Mouse (Mus musculus) adrenal gland, adult 2 months (tissue): Measurements from ENCODE around the gene Rnf216. TPM values are rescaled to one million over a fixed set of nuclear protein-coding genes. Genes with fewer than 3 reads are reported as not detected.

ENCODE experiments used
- DNase-seq: peaks from one replicate; pipeline ENCODE4 v3.0.0; 2021
- microRNA-seq, 2 experiments: library from miRNA; unstranded; fragments of <30 nt; microRNA quantifications; one replicate each; pipeline ENCODE4 v1.2.0; 2021
- polyA plus RNA-seq: library from polyadenylated mRNA; depleted of rRNA; stranded (reverse); fragments of >200 nt; gene quantifications from 2 replicates; pipeline ENCODE4 v1.2.3, GENCODE M21; 2012; rRNA removed
- total RNA-seq, 2 experiments: library from RNA; stranded (reverse); gene quantifications; 2 replicates each; pipeline ENCODE4 v1.2.3; 2021

The Rnf216 gene
- total and polyA plus RNA-seq, 3 experiments = 37.5 to 50.4 (median 47.6) TPM

DNA sequence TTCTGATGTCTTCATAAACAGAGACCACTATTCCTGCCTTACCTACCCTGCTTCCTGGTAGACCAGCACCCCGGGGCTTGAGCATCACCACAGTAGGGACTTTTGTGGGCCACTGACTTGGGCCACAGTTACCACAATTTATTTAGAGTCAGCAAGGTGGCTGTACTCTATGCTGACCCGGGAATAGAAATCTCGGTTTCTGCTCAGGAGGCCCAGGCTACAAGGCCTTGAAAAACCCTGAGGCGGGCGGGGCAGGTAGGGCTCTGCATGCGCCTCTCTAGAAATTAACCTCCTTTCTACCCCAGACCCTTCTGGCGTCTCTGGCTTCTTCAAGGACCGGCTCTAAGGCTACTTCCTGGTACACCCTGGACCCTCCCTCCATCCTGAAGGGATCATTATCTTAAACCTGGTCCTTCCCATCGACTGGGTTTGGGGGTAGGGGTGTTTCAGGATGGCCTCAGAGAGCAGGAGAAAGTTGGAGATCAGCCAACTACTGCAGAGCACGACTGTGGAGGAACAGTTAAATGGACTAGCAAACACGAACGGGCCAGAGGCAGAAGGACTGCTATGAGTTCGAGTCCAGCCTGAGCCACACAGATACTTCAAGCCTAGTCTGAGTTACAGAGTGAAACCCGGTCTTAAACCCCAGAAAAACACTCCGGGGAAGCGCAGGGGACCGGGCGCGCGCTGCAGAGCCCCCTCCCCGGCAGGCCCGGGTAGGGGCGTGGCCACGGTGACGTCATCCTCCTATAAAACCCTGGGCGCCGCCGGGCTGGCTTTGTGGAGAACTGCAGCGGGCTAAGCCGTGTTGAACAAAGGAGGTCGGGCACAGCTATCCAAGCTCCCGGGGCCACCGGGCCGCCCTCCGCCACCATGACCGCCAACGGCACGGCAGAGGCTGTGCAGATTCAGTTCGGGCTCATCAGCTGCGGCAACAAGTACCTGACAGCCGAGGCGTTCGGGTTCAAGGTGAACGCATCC, 152.9 kb downstream of the Rnf216 start, which contains the start of gene Fscn1:
Fscn1 (plus strand) TSS at position 768 of the 981 bp plus-strand sequence.
- DNase-seq = peak; percentile 86

DNA sequence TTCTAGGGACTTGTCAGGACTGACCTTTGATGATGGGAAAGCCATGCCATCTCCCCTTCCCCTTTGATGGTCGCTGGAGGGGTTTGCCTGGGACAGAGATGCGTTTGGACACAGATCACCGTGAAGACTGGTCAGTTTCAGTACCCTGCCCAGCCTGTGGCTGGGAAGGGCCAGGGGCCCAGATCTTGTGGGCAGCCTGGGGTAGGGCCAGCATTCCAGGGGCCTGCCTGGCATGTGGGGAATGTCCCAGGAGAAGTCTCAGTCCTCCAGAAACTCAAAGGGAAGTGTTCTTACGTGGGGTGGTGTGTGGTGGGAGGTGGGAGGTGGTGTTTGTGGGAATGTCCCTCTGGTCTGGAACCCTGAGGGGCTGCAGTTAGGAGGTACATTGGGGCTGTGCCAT, 153.6 kb downstream of the Rnf216 start:
- DNase-seq = no peak

DNA sequence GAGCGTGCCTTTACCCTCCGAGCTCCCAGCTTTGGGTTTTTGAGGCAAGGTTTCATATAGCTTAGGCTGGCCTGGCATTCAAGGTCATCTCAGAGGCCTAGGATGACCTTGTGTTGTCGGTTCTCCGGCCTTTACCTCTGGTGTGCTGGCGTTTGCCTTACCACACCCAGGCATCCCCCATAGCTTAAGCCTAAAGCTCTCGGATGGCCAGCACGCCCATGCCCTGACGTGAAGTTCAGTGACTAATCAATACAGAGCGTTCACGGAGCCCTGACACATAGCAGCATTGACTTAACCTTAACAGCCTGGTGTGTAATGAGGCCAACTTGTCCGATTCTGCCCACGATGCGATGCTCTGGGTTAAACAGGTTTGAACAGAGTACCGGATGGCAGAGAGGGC, 154.3 kb downstream of the Rnf216 start:
- DNase-seq = no peak

DNA sequence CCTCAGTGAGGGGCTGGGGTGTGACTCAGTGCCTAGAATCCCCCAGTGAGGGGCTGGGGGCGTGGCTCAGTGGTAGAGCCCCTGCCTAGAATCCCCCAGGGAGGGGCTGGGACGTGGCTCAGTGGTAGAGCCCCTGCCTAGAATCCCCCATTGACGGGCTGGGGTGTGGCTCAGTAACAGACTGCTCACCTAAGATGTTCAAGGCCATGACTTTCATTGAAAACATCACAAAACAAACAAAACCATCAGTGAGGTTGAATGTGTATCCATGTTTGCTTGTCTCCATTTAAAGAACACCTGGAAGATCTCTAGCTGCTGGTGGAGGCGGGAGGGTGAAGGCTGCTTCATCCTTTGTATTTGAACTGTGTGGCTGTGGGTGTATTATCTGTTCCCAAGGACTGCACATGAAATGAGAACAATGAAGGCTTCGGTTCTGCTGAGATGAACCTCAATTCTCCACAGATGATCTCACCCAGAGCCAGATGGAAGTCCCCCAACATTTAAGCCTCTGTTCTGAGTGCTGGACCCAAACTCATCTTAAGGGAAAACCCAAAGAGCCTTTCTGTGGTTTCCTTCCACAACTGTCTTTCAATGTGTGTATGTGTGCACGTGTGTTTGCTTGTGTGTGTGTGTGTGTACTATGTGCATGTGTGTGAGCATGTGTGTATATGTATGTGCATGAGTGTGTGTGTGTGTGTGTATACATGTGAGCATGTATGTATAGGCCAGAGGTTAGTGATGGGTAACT, 155.7 kb downstream of the Rnf216 start:
- no peak for DNase-seq

DNA sequence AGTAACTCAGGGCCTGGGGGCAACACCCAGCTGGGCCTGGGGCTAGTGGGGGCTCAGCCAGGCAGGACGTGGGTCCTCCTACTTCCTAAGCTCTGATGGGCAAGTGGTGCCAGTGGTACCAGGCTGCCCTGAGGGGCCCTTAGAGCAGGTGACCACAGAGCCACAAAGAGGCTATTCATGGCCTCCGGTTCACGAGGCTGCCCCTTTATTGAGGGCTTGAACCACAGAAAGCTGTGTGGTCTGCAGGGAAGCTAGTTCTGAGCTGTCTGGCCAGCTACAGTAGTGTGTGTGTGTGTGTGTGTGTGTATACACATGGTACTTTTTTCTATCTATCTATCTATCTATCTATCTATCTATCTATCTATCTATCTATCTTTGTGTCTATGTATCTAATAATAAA, 159.2 kb downstream of the Rnf216 start:
- DNase-seq = no peak

DNA sequence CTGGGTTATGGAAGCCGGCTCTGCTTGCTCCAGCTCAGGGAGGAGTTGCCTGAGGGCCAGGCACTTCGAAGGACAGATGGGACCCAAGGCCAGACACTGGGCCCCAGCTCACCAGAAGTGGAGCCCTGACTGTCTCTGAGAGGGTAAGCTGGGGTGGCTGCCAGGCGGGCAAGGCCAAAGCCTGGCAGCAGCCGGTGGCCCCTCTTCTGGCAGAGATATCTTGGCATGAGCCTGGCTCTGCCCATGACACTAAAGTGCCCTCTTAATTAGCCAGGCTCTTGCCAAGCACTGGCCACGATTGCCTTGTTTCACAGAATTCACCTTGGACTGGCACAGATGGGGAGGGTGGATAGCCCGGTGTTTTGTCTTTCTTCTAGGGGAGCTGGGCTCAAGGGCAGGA, 162.4 kb downstream of the Rnf216 start:
- DNase-seq = peak; percentile 92

DNA sequence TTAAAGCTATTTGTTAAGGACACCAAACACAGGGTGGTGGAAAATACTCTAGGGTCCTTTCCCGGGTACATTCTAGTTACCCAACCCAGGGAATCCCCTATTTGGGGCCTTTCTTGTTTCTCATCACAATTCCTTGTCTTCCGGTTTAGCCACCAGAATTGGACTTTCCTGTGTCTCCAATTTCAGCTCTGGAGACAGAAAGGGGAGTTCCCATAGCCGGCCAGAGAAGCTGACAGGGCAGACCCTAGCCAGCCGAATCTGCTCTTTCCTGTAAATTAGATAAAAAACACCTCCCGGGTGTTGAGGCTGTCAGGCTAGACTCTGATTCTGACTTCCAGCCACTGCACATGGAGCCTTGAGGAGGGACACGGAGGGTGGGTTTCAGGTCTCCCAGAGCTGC, 163.2 kb downstream of the Rnf216 start:
- DNase-seq = no peak

DNA sequence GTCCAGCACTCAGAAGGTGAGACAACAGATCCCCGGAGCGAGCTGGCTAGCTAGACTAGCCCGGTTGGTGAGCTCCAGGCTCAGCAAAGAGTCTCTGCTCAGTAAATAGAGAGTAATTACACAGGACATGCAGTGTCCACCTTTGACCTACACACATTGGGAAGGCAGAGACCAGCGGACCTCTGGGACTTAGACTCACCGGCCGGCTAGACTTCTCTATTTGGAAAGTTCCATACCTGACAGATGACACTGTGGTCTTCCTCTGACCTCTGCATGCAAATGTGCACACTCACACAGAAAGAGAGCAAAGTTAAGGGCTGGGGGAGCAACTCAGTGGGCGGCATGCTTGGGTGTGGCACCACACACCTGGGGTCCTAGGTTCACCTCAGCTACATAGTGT, 165.3 kb downstream of the Rnf216 start:
- DNase-seq = no peak

DNA sequence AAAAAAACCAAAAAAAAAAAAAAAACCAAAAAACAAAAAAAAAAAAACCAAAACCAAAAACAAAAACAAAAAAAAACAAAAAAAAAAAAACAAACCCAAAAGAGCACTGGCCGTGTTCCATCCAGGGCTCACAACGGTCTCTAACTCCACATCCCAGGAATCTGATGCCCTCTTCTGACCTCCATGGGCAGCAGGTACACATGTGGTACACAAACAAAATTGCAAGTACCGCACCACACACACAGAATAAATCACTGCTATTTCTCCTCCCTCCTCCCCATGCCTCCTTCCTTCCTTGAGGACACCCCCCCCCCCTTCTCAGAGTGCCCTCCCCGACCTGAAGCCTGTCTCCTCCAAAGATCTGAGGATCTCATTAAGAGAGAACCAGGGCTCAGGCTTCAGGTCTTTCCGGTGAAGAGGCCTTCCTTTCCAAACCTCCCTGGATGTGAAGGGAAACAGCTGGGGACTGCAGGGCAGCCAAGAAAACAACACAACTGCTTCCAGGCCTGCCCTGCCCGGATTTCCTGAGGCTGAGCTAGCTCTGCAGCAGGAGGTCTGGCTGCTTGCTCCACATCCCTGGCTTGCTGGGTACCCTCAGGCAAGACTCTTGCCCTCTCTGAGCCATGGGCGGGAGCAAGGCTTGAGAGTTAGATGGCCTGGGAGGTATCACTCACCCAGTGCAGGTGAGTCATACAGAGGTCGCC, 167.7 kb downstream of the Rnf216 start:
- peak; percentile 62 for DNase-seq

Small RNAs within 50 kb of the gene (microRNA-seq; reads per million reads assigned to microRNA genes)
- gene Gm44405 = 0 reads per million in 2 experiments

Other genes with a start within 250 kb of the Rnf216 start
- gene Fbxl18, start 217.6 kb downstream of the Rnf216 start, total RNA-seq = 10 to 100 TPM in 1 of 2 experiments, 1 to 10 TPM in 1; 9.6 to 11.4 TPM
- 42.3 and 44.3 TPM in 2 replicates for gene Fbxl18, start 217.6 kb downstream of the Rnf216 start, polyA plus RNA-seq
- 1,000 to 10,000 TPM; 3,681 to 3,786 TPM for gene Actb, start 206.2 kb downstream of the Rnf216 start, total RNA-seq
- gene Actb, start 206.2 kb downstream of the Rnf216 start, polyA plus RNA-seq = 3,805 and 4,221 TPM in 2 replicates
- 10 to 100 TPM; 24.6 to 42.9 TPM for gene Fscn1, start 152.7 kb downstream of the Rnf216 start, total RNA-seq
- 129 and 134 TPM in 2 replicates for gene Fscn1, start 152.7 kb downstream of the Rnf216 start, polyA plus RNA-seq
- gene Olfr718-ps1, start 34.6 kb upstream of the Rnf216 start, total RNA-seq = not detected
- not detected in 2 replicates for gene Olfr718-ps1, start 34.6 kb upstream of the Rnf216 start, polyA plus RNA-seq
- gene Rbak, start 67.8 kb upstream of the Rnf216 start, total RNA-seq = 10 to 100 TPM in 1 of 2 experiments, 1 to 10 TPM in 1; 8.9 to 12.8 TPM
- gene Rbak, start 67.8 kb upstream of the Rnf216 start, polyA plus RNA-seq = 3.7 and 5.9 TPM in 2 replicates
- gene Spdye4b, start 68.0 kb upstream of the Rnf216 start, total RNA-seq = not detected
- not detected in 2 replicates for gene Spdye4b, start 68.0 kb upstream of the Rnf216 start, polyA plus RNA-seq
- not detected for gene Spdye4a, start 113.9 kb upstream of the Rnf216 start, total RNA-seq
- gene Spdye4a, start 113.9 kb upstream of the Rnf216 start, polyA plus RNA-seq = not detected in 2 replicates
- 10 to 100 TPM; 19.5 to 21.4 TPM for gene Zfp12, start 122.2 kb upstream of the Rnf216 start, total RNA-seq
- gene Zfp12, start 122.2 kb upstream of the Rnf216 start, polyA plus RNA-seq = 9.1 and 10.1 TPM in 2 replicates
- 1 to 10 TPM; 4.6 to 9.8 TPM for gene Zfp316, start 157.0 kb upstream of the Rnf216 start, total RNA-seq
- gene Zfp316, start 157.0 kb upstream of the Rnf216 start, polyA plus RNA-seq = 21.0 and 25.5 TPM in 2 replicates
- under 1 TPM; 0.17 to 0.31 TPM for gene Zfp853, start 180.6 kb upstream of the Rnf216 start, total RNA-seq
- 1.1 and 1.6 TPM in 2 replicates for gene Zfp853, start 180.6 kb upstream of the Rnf216 start, polyA plus RNA-seq
- 10 to 100 TPM; 25.6 to 36.4 TPM for gene E130309D02Rik, start 202.4 kb upstream of the Rnf216 start, total RNA-seq
- 46.5 and 54.9 TPM in 2 replicates for gene E130309D02Rik, start 202.4 kb upstream of the Rnf216 start, polyA plus RNA-seq
- 10 to 100 TPM; 52.8 to 60.8 TPM for gene Zdhhc4, start 216.3 kb upstream of the Rnf216 start, total RNA-seq
- 95.2 and 110 TPM in 2 replicates for gene Zdhhc4, start 216.3 kb upstream of the Rnf216 start, polyA plus RNA-seq
- under 1 TPM; 0.24 to 0.29 TPM for gene Grid2ip, start 244.3 kb upstream of the Rnf216 start, total RNA-seq
- 0.40 and 1.1 TPM in 2 replicates for gene Grid2ip, start 244.3 kb upstream of the Rnf216 start, polyA plus RNA-seq